Mouse (Mus musculus) erythroid progenitor cell, adult 5-6 weeks (primary cell): ENCODE results near the gene Vegfc. TPM values are rescaled to one million over a fixed set of nuclear protein-coding genes. Genes with fewer than 3 reads are reported as not detected.

Experiments
- ATAC-seq: replicated peaks from 2 replicates; pipeline ENCODE4 v1.8.0; 2016; ENCODE audit warnings: moderate number of reproducible peaks, mild to moderate bottlenecking, moderate TSS enrichment, inconsistent platforms; ENCODE audit not compliant: poor library complexity, low FRiP score, severe bottlenecking
- total RNA-seq, 2 experiments: library from RNA; stranded (forward) in 1 of 2; stranded (reverse) in 1 of 2; fragments of 150-400 nt in 1 of 2; fragments of 186-747, 209-891 nt in 1 of 2; gene quantifications; 2 replicates each; pipeline versions ENCODE4 v1.2.3 to v1.2.4; 2015 to 2017; ENCODE audit warnings: low replicate concordance in 2 of 2

The Vegfc gene
- total RNA-seq (2015; ENCODE audit: low replicate concordance) = 3.2 TPM in 1 of 2 replicates, not detected in the other
- 19.6 TPM in 1 of 2 replicates, not detected in the other for total RNA-seq (2017; ENCODE audit: low replicate concordance)

GRCm38 (mm10) chr8:54077271-54078120 lies at the start of gene Vegfc:
Vegfc (plus strand) TSS chr8:54077606.
- no peak for ATAC-seq

- no peak for ATAC-seq
Observed at GRCm38 (mm10) chr8:54034584-54034983, 42.8 kb upstream of the Vegfc start.

- no peak for ATAC-seq
Observed at GRCm38 (mm10) chr8:54042601-54043000, 34.8 kb upstream of the Vegfc start.

DNA sequence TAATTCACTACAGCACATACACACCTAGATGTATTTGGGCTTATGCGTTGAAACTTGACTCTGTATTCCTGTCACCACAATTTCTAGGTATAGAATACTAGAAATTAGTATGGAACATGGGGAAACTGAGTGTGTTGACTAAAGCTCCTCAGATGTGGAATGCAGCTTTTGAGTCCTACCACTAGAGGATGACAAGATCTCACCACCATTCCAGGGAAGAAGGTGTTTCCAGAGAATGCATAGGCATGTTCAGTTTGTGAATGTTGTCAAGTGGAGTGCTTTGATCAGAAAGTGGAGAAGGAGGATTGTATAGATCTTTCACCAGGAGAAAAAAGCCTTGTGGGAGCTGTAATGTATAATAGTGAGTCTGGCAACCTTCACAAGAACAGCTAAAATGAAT lies 33.9 kb upstream of the Vegfc start:
- ATAC-seq = no peak

- ATAC-seq = no peak
Observed at GRCm38 (mm10) chr8:54053210-54053609, 24.2 kb upstream of the Vegfc start.

DNA sequence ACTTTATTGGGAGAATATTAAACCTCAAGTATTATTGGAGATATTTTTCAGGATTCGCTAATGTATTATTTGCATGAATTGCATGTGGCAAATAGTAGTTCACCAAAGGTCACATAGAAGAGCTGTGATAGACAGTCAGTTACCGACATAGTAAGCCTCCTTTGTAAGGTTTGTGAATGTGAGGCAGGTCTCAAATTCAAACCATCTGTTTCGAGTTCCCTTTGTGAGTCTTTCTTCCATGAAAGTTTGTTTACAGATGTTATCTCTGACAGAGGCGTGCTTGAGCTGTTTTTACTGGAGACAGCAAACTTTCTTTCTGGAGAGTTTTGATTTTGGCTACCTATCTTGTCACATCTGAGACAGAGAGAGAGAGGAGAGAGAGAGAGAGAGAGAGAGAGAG lies 11.9 kb upstream of the Vegfc start:
- ATAC-seq = no peak

DNA sequence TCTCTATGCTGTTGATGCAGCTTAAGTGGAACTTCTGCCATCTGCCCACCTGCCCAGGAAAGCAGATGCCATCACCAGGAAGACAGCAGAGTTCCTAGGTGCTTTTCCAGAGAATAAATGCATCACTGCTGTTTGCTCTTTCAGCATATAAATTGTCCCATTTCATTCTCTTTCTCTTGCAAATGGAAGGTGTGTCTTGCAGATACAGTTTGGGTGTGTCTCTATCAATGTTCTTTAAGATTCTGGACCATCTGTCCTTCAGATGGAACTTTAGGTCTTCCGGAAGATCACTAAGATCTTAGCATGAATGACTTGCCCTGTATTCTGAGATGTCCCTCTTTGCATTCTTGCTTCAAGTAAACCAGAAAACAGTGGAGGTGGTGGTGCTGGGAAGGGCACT lies 1.1 kb upstream of the Vegfc start:
- ATAC-seq = no peak

DNA sequence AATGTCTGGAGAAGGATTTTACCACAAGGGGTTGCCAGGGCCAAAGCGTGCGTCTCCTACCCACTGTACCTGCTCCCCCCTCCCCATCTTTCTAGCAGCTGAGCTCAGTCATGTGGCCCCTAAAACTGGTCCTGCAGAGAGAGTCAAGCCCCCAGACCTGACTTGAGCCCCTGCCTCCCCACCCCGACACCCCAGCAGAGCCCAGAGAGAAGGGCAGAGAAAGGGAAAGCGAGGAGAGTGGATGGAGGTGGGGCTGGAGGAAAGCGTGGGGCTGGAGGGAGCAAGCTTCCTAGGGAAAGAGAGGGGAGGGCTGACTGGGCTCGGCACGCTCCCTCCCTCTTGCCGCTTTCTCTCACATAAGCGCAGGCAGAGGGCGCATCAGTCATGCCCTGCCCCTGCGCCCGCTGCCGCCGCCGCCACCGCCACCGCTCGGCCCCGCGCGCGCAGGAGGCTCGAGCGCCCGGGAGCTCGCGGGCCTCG lies 575 bp upstream of the Vegfc start:
- ATAC-seq = no peak

GRCm38 (mm10) chr8:54078121-54078440 lies 675 bp downstream of the Vegfc start:
- ATAC-seq = no peak

GRCm38 (mm10) chr8:54079001-54079400 lies 1.6 kb downstream of the Vegfc start:
- no peak for ATAC-seq

DNA sequence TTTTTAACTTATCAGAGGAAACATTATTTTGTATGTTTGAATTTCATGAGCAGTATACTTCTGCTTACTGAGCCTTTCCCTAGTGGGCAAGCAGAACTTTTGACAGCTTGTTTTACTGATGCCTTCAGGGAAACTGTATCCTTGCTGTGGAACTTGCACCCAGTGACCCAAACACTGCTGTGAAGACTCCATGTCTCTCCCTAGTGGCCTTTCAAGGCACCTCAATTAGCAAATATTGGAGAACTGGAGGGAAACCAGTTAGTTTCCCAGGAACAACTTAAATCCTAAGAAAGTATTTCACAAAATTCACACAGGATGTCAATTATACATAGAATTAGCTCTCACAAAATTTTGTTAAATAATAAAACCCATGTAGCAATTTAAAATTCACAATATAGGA lies 2.2 kb downstream of the Vegfc start:
- no peak for ATAC-seq

GRCm38 (mm10) chr8:54085896-54086295 lies 8.5 kb downstream of the Vegfc start:
- ATAC-seq = no peak

DNA sequence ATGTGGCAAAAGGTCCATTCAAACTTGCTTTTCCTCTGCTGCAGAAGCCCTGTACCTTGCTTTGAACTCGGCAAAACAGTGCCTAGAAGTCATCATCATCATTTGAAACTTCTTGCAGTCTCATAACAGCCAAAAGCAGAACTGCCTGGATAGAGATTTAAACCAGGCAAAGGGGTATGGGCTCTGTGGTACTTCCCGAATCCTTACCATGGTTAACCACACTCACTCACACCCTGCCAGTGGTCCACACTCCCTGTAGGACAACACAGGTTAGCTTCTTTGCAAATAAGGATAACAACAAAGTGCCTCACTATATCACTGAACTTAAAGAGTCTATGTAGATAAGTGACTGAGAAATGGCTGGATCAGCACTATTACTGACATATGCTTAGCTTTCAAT lies 9.7 kb downstream of the Vegfc start:
- ATAC-seq = no peak

DNA sequence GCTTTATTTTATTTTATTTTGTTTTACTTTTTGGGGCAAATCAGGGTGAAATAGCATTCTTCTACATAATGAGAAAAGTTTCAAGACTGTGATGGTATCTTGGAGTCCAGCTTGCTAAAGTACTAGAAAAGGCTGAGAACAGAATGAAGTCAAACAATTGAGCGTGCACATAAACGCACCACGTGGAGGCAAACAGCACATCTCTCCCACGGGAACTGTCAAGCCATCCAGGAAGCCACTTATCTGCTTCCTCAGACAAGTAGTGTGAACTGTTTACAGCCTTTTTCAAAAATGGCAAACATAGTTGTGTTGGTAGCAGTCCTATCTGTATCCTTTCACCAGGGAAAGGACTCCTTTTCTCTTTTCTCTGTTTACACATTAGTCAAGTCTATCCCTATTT lies 11.8 kb downstream of the Vegfc start:
- ATAC-seq = no peak

- no peak for ATAC-seq
Observed at GRCm38 (mm10) chr8:54089901-54090300, 12.5 kb downstream of the Vegfc start.

GRCm38 (mm10) chr8:54100058-54100457 lies 22.7 kb downstream of the Vegfc start:
- no peak for ATAC-seq

- no peak for ATAC-seq
Observed at GRCm38 (mm10) chr8:54114581-54114980, 37.2 kb downstream of the Vegfc start.

DNA sequence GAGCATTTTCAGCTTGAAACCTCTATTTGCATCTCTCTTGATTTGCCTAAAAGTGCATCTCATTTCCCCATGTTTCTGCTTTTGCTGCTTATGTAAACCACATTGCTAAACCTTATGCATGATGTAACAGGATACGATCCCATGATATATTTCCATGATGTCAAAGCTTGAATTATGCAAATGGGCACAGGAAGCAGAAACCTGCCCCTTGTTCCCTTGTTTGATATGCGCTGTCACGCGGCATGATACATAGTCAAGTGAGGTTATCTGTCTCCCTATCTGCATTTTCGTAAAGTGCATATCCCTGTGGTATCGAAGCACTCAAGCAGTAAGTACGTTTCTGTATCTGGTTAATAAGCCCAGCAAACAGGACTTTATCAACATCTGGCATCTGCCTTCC lies 42.7 kb downstream of the Vegfc start:
- no peak for ATAC-seq

- no peak for ATAC-seq
Observed at GRCm38 (mm10) chr8:54121942-54122341, 44.5 kb downstream of the Vegfc start.

- ATAC-seq = no peak
Observed at GRCm38 (mm10) chr8:54122345-54122744, 44.9 kb downstream of the Vegfc start.

GRCm38 (mm10) chr8:54130558-54130957 lies 53.2 kb downstream of the Vegfc start:
- no peak for ATAC-seq

- no peak for ATAC-seq
Observed at GRCm38 (mm10) chr8:54153240-54153639, 75.8 kb downstream of the Vegfc start.
